Mouse (Mus musculus): ENCODE data around the gene Slc8a2. TPM values are rescaled to one million over a fixed set of nuclear protein-coding genes. Genes with fewer than 3 reads are reported as not detected.

Slc8a2 gene
- polyA plus RNA-seq, 1 experiment from 2014 or later, result 0.94 TPM

GRCm38 (mm10) chr7:16132161-16132581 is 2.5 kb downstream of the Slc8a2 start:
- DNase-seq (ENCODE audit: low spot score), result peak; percentile 70
- no peak overlapping the region for H3K27ac ChIP-seq (ENCODE audit: low read depth, low read length)
- ATAC-seq, result no peak
- H3K4me1 ChIP-seq (ENCODE audit: control insufficient read depth, insufficient read depth, low read length), result peaks cover 45% of the 10 kb centered on the region
- peak overlapping the region; percentile 1; the same call in 1 of the 2 replicates for H3K4me3 ChIP-seq (ENCODE audit: low read depth, low read length)
- WGBS, result 5% methylated on average over 7 of the region's 7 CpGs
- H3K9me3 ChIP-seq (replicated peaks; ENCODE audit: control insufficient read depth, low read length), result no peaks in the 10 kb centered on the region
- peaks cover 4% of the 10 kb centered on the region for H3K36me3 ChIP-seq (ENCODE audit: control insufficient read depth, insufficient read depth, low read length)
- H3K4me2 ChIP-seq (ENCODE audit: low read length), result peak overlapping the region; percentile 73
- H3K9ac ChIP-seq (ENCODE audit: low read length), result no peak overlapping the region
- no peaks in the 10 kb centered on the region for H3K27me3 ChIP-seq (replicated peaks; ENCODE audit: control insufficient read depth, insufficient read depth, low read length)

- Histone ChIP-seq H3K4me1 (ENCODE audit: control insufficient read depth, insufficient read depth, low read length) (peaks cover 45% of the 10 kb centered on the region), H3K27me3 (replicated peaks; ENCODE audit: control insufficient read depth, insufficient read depth, low read length) (no peaks in the 10 kb centered on the region), H3K4me3 (ENCODE audit: low read depth, low read length) (no peak overlapping the region), H3K27ac (ENCODE audit: low read depth, low read length) (0 out of 2 replicates have a peak overlapping the region, but pooled peaks have one; percentile 27), H3K4me2 (ENCODE audit: low read length) (peak overlapping the region; percentile 73; the same call in 1 of the 2 replicates), H3K9ac (ENCODE audit: low read length) (no peak overlapping the region), H3K36me3 (ENCODE audit: control insufficient read depth, insufficient read depth, low read length) (peaks cover 6% of the 10 kb centered on the region), H3K9me3 (replicated peaks; ENCODE audit: control insufficient read depth, low read length) (no peaks in the 10 kb centered on the region)
- ATAC-seq (no peak), DNase-seq (ENCODE audit: low spot score) (no peak)
- 66% methylated on average over 3 of the region's 3 CpGs for WGBS
These were observed 3.3 kb downstream of the Slc8a2 start for GRCm38 (mm10) chr7:16132926-16133325.

- WGBS, result 90% methylated on average over 9 of the region's 9 CpGs
- no peak overlapping the region for H3K9ac ChIP-seq (ENCODE audit: low read length)
- H3K4me1 ChIP-seq (ENCODE audit: control insufficient read depth, insufficient read depth, low read length), result peaks cover 45% of the 10 kb centered on the region
- H3K4me3 ChIP-seq (ENCODE audit: low read depth, low read length), result no peak overlapping the region
- H3K27me3 ChIP-seq (replicated peaks; ENCODE audit: control insufficient read depth, insufficient read depth, low read length), result no peaks in the 10 kb centered on the region
- no peaks in the 10 kb centered on the region for H3K9me3 ChIP-seq (replicated peaks; ENCODE audit: control insufficient read depth, low read length)
- peaks cover 6% of the 10 kb centered on the region for H3K36me3 ChIP-seq (ENCODE audit: control insufficient read depth, insufficient read depth, low read length)
- no peak for ATAC-seq
- no peak overlapping the region for H3K4me2 ChIP-seq (ENCODE audit: low read length)
- DNase-seq (ENCODE audit: low spot score), result no peak
- no peak overlapping the region for H3K27ac ChIP-seq (ENCODE audit: low read depth, low read length)
These were observed 4.1 kb downstream of the Slc8a2 start for GRCm38 (mm10) chr7:16133691-16134090.

GRCm38 (mm10) chr7:16134951-16135392 is 5.3 kb downstream of the Slc8a2 start:
- Histone ChIP-seq H3K4me3 (ENCODE audit: low read depth, low read length) (peak overlapping the region; percentile 12; the same call in 1 of the 2 replicates), H3K4me2 (ENCODE audit: low read length) (peak overlapping the region; percentile 21; the same call in 1 of the 2 replicates), H3K27ac (ENCODE audit: low read depth, low read length) (peak overlapping the region; percentile 75; the same call in 1 of the 2 replicates), H3K36me3 (ENCODE audit: control insufficient read depth, insufficient read depth, low read length) (peaks cover 6% of the 10 kb centered on the region), H3K9ac (ENCODE audit: low read length) (0 out of 2 replicates have a peak overlapping the region, but pooled peaks have one; percentile 2), H3K9me3 (replicated peaks; ENCODE audit: control insufficient read depth, low read length) (no peaks in the 10 kb centered on the region), H3K4me1 (ENCODE audit: control insufficient read depth, insufficient read depth, low read length) (peaks cover 40% of the 10 kb centered on the region), H3K27me3 (replicated peaks; ENCODE audit: control insufficient read depth, insufficient read depth, low read length) (no peaks in the 10 kb centered on the region)
- ATAC-seq, result peak; percentile 62
- 9% methylated on average over 7 of the region's 7 CpGs for WGBS
- peak; percentile 80 for DNase-seq (ENCODE audit: low spot score)

GRCm38 (mm10) chr7:16146489-16147410 is 17.1 kb downstream of the Slc8a2 start:
- ATAC-seq, result peak; percentile 72
- H3K27me3 ChIP-seq (replicated peaks; ENCODE audit: control insufficient read depth, insufficient read depth, low read length), result no peaks in the 10 kb centered on the region
- WGBS, result 16% methylated on average over 27 of the region's 27 CpGs
- no peak overlapping the region for H3K9ac ChIP-seq (ENCODE audit: low read length)
- H3K27ac ChIP-seq (ENCODE audit: low read depth, low read length), result peak overlapping the region; percentile 40; the same call in 1 of the 2 replicates
- no peaks in the 10 kb centered on the region for H3K9me3 ChIP-seq (replicated peaks; ENCODE audit: control insufficient read depth, low read length)
- peaks cover 15% of the 10 kb centered on the region; the same call in 1 of the 2 replicates for H3K36me3 ChIP-seq (ENCODE audit: control insufficient read depth, insufficient read depth, low read length)
- H3K4me2 ChIP-seq (ENCODE audit: low read length), result no peak overlapping the region
- H3K4me3 ChIP-seq (ENCODE audit: low read depth, low read length), result no peak overlapping the region
- H3K4me1 ChIP-seq (ENCODE audit: control insufficient read depth, insufficient read depth, low read length), result peaks cover 7% of the 10 kb centered on the region; the same call in 1 of the 2 replicates
- DNase-seq (ENCODE audit: low spot score), result peak; percentile 76

GRCm38 (mm10) chr7:16147643-16148042 is 18.0 kb downstream of the Slc8a2 start:
- H3K9ac ChIP-seq (ENCODE audit: low read length), result no peak overlapping the region
- H3K4me3 ChIP-seq (ENCODE audit: low read depth, low read length), result no peak overlapping the region
- H3K4me1 ChIP-seq (ENCODE audit: control insufficient read depth, insufficient read depth, low read length), result peaks cover 7% of the 10 kb centered on the region; the same call in 1 of the 2 replicates
- H3K27me3 ChIP-seq (replicated peaks; ENCODE audit: control insufficient read depth, insufficient read depth, low read length), result no peaks in the 10 kb centered on the region
- H3K27ac ChIP-seq (ENCODE audit: low read depth, low read length), result 0 out of 2 replicates have a peak overlapping the region, but pooled peaks have one; percentile 40
- no peak overlapping the region for H3K4me2 ChIP-seq (ENCODE audit: low read length)
- peak; percentile 32; the same call in 1 of the 2 replicates for ATAC-seq
- peaks cover 10% of the 10 kb centered on the region; the same call in 1 of the 2 replicates for H3K36me3 ChIP-seq (ENCODE audit: control insufficient read depth, insufficient read depth, low read length)
- peak; percentile 13 for DNase-seq (ENCODE audit: low spot score)
- H3K9me3 ChIP-seq (replicated peaks; ENCODE audit: control insufficient read depth, low read length), result no peaks in the 10 kb centered on the region
- WGBS, result 13% methylated on average over 15 of the region's 15 CpGs

GRCm38 (mm10) chr7:16149241-16149640 is 19.6 kb downstream of the Slc8a2 start:
- Histone ChIP-seq H3K4me2 (ENCODE audit: low read length) (no peak overlapping the region), H3K4me1 (ENCODE audit: control insufficient read depth, insufficient read depth, low read length) (peaks cover 7% of the 10 kb centered on the region; the same call in 1 of the 2 replicates), H3K9me3 (replicated peaks; ENCODE audit: control insufficient read depth, low read length) (no peaks in the 10 kb centered on the region), H3K4me3 (ENCODE audit: low read depth, low read length) (no peak overlapping the region), H3K27me3 (replicated peaks; ENCODE audit: control insufficient read depth, insufficient read depth, low read length) (no peaks in the 10 kb centered on the region), H3K36me3 (ENCODE audit: control insufficient read depth, insufficient read depth, low read length) (peaks cover 6% of the 10 kb centered on the region; the same call in 1 of the 2 replicates), H3K27ac (ENCODE audit: low read depth, low read length) (peak overlapping the region; percentile 52; the same call in 1 of the 2 replicates), H3K9ac (ENCODE audit: low read length) (no peak overlapping the region)
- ATAC-seq (peak; percentile 62; the same call in 1 of the 2 replicates), DNase-seq (ENCODE audit: low spot score) (peak; percentile 57)
- WGBS, result 54% methylated on average over 5 of the region's 5 CpGs

GRCm38 (mm10) chr7:16150191-16151145 is 20.8 kb downstream of the Slc8a2 start:
- Histone ChIP-seq H3K4me1 (ENCODE audit: control insufficient read depth, insufficient read depth, low read length) (peaks cover 7% of the 10 kb centered on the region; the same call in 1 of the 2 replicates), H3K27ac (ENCODE audit: low read depth, low read length) (no peak overlapping the region), H3K36me3 (ENCODE audit: control insufficient read depth, insufficient read depth, low read length) (no peaks in the 10 kb centered on the region), H3K9me3 (replicated peaks; ENCODE audit: control insufficient read depth, low read length) (no peaks in the 10 kb centered on the region), H3K4me3 (ENCODE audit: low read depth, low read length) (no peak overlapping the region), H3K4me2 (ENCODE audit: low read length) (no peak overlapping the region), H3K9ac (ENCODE audit: low read length) (no peak overlapping the region), H3K27me3 (replicated peaks; ENCODE audit: control insufficient read depth, insufficient read depth, low read length) (no peaks in the 10 kb centered on the region)
- DNase-seq (ENCODE audit: low spot score) (no peak), ATAC-seq (no peak)
- WGBS, result 70% methylated on average over 9 of the region's 9 CpGs

Data from forebrain, embryonic 14.5 days (tissue).